Mouse (Mus musculus): ENCODE measurements at regions not wholly inside any gene's neighbourhood (a gene's known extent, or its start where the extent isn't known, plus 50 kb on each side); places are given as distances from the start of the nearest gene placed in this dataset.

- no peak overlapping the region for H3K4me2 ChIP-seq (ENCODE audit: low read depth, low read length)
- H3K27ac ChIP-seq (ENCODE audit: low read length), result no peak overlapping the region
- 49% methylated on average over 1 of the region's 1 CpGs for WGBS (ENCODE audit: insufficient replicate concordance)
- H3K4me1 ChIP-seq (ENCODE audit: control insufficient read depth, low read depth, low read length), result no peaks in the 10 kb centered on the region
- no peak for ATAC-seq (ENCODE audit: low read depth)
- H3K9me3 ChIP-seq (replicated peaks; ENCODE audit: control insufficient read depth, low read length), result no peaks in the 10 kb centered on the region
- no peaks in the 10 kb centered on the region for H3K27me3 ChIP-seq (ENCODE audit: control insufficient read depth, insufficient read depth, low read depth, low read length)
- no peaks in the 10 kb centered on the region for H3K36me3 ChIP-seq (ENCODE audit: control insufficient read depth, insufficient read depth)
- no peak overlapping the region for H3K4me3 ChIP-seq (ENCODE audit: low read depth, low read length)
- H3K9ac ChIP-seq (ENCODE audit: low read depth, low read length), result no peak overlapping the region
These were observed 91.3 kb downstream of the Rab11fip2 start for GRCm38 (mm10) chr19:59852011-59852738.
